Mouse (Mus musculus) forebrain, embryonic 14.5 days (tissue): ENCODE measurements around the gene Actr5. TPM values are rescaled to one million over a fixed set of nuclear protein-coding genes. Genes with fewer than 3 reads are reported as not detected.

Experiments used
- ATAC-seq: fragments of 200-750 bp; cut with Nextera tagmentation; 2 replicates; pipeline ENCODE4 v1.8.0; 2017; ENCODE audit warnings: mild to moderate bottlenecking, moderate library complexity
- DNase-seq: peaks from one replicate; pipeline ENCODE4 v3.0.0-alpha.2; 2015; ENCODE audit warnings: low spot score
- H3K27ac ChIP-seq: fragments of 300-500 bp; sonication (generic); 2 replicates; pipeline ENCODE4 v1.5.1; 2014; ENCODE audit warnings: low read depth, mild to moderate bottlenecking, control low read depth, low read length, moderate library complexity
- H3K27me3 ChIP-seq: fragments of 300-500 bp; sonication (generic); replicated peaks from 2 replicates; pipeline ENCODE4 v1.6.1; 2014; ENCODE audit warnings: low read length, control low read depth, mixed read lengths; ENCODE audit not compliant: control insufficient read depth, insufficient read depth
- H3K36me3 ChIP-seq: fragments of 300-500 bp; sonication (generic); 2 replicates; pipeline ENCODE4 v1.6.1; 2014; ENCODE audit warnings: low read length, control low read depth; ENCODE audit not compliant: control insufficient read depth, insufficient read depth
- H3K4me1 ChIP-seq: fragments of 300-500 bp; sonication (generic); 2 replicates; pipeline ENCODE4 v1.6.1; 2014; ENCODE audit warnings: antibody characterized with exemption, low read length, control low read depth; ENCODE audit not compliant: control insufficient read depth, insufficient read depth
- H3K4me2 ChIP-seq: fragments of 300-500 bp; sonication (generic); 2 replicates; pipeline ENCODE4 v1.6.1; 2014; ENCODE audit warnings: mild to moderate bottlenecking, control low read depth, low read length
- H3K4me3 ChIP-seq: fragments of 300-500 bp; sonication (generic); 2 replicates; pipeline ENCODE4 v1.5.1; 2014; ENCODE audit warnings: low read depth, low read length, control low read depth
- H3K9ac ChIP-seq: fragments of 300-500 bp; sonication (generic); 2 replicates; pipeline ENCODE4 v1.6.1; 2014; ENCODE audit warnings: mild to moderate bottlenecking, low read length, control low read depth, moderate library complexity
- H3K9me3 ChIP-seq: fragments of 300-500 bp; sonication (generic); replicated peaks from 2 replicates; pipeline ENCODE4 v1.6.1; 2016; ENCODE audit warnings: low read length, control low read depth, mixed read lengths; ENCODE audit not compliant: control insufficient read depth
- WGBS: fragments of 180-500 bp; shearing (Covaris S2); extraction: QIAGEN DNeasy Blood & Tissue Kit; methylation state at CpG from one replicate; pipeline ENCODE4 v1.1.7; 2014; 5-methylcytosine and 5-hydroxymethylcytosine counted together
- polyA plus RNA-seq: library from polyadenylated mRNA; unstranded; fragments of >200 nt; fragmentation: Nextera tagmentation; extraction: Ambion mirVana; gene quantifications from 2 replicates; pipeline ENCODE4 v1.2.1, GENCODE M21; 2014

Gene Actr5
- polyA plus RNA-seq, 1 experiment from 2014 or later: 10.4 TPM

GRCm38 (mm10) chr2:158651159-158651908, 26.6 kb downstream of the Actr5 start:
- DNase-seq (no peak), ATAC-seq (no peak)

DNA sequence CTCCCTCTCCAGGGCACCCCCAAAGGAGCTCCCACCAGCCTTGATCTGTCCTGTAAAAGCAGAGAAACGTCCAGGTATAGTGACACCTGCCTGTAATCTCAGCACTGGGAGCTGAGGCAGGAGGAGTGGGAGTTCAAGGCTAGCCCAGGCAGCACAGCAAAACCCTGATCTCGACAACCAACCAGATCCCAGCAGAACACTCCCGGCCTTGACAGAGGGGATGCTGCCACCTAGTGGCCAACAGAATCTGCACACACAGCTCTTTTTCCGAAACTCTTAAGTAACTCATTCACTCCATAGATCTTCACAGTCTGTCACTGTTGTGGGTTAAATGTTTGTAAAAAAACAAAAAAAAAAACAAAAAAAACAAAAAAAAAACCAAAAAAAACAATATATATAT, 28.3 kb downstream of the Actr5 start:
- Histone ChIP-seq H3K4me2 (no peak overlapping the region), H3K9ac (no peak overlapping the region), H3K9me3 (no peaks in the 10 kb centered on the region), H3K4me1 (no peaks in the 10 kb centered on the region), H3K27ac (no peak overlapping the region), H3K27me3 (no peaks in the 10 kb centered on the region), H3K4me3 (no peak overlapping the region), H3K36me3 (no peaks in the 10 kb centered on the region)
- 2% methylated on average over 4 of the region's 4 CpGs for WGBS
- DNase-seq (peak; percentile 82), ATAC-seq (peak; percentile 57; the same call in 1 of the 2 replicates)

More at GRCm38 (mm10) chr2:158651159-158651908, 26.6 kb downstream of the Actr5 start:
- Histone ChIP-seq H3K4me2 (no peak overlapping the region), H3K4me3 (no peak overlapping the region), H3K27me3 (no peaks in the 10 kb centered on the region), H3K36me3 (no peaks in the 10 kb centered on the region), H3K27ac (no peak overlapping the region), H3K4me1 (no peaks in the 10 kb centered on the region), H3K9me3 (no peaks in the 10 kb centered on the region), H3K9ac (no peak overlapping the region)
- WGBS: 48% methylated on average over 7 of the region's 7 CpGs

DNA sequence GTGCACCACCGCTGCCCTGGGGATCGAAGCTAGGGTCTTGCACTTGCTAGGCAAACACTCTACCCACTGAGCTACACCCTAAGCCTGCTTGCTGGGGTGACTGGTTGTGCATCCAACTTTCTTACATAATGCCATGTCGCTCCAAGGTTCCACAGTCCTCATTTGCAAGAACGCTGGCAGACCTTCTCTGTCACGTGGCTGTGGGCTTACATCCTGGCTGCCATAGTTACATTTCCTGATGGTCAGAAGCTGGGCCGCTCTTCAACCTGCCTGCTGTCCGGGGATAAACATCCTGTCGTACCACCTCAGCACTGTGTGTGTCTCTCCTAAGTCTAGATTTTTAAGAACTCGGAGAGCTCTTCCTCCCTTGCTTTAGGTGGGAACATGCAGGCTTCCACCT, 30.0 kb downstream of the Actr5 start:
- no peaks in the 10 kb centered on the region for H3K36me3 ChIP-seq
- no peak overlapping the region for H3K4me3 ChIP-seq
- no peak overlapping the region for H3K27ac ChIP-seq
- no peaks in the 10 kb centered on the region for H3K4me1 ChIP-seq
- 86% methylated on average over 9 of the region's 9 CpGs for whole genome bisulfite sequencing
- H3K9me3 ChIP-seq: no peaks in the 10 kb centered on the region
- no peak for DNase-seq
- no peak overlapping the region for H3K4me2 ChIP-seq
- no peak for ATAC-seq
- H3K9ac ChIP-seq: no peak overlapping the region
- H3K27me3 ChIP-seq: no peaks in the 10 kb centered on the region

DNA sequence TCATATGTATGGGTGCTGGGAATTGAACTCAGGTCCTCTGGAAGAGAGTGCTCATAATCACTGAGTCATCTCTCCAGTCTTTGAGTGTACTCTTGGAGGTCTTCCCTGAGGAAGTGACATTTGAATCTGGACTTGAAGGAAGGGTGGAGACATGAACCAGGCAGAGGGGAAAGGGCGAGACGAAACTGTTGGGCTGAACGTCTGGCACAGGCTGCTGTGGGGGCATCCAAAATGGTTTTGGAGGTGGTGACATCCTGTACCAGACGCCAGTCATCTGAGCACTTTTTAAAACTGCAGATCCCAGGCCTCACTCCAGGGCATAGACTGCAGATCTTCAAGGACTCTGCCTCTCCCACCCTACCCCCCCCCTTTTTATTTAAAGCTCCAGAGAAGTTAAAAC, 31.1 kb downstream of the Actr5 start:
- 79% methylated on average over 4 of the region's 4 CpGs for WGBS
- H3K4me2 ChIP-seq: no peak overlapping the region
- H3K36me3 ChIP-seq: no peaks in the 10 kb centered on the region
- no peak overlapping the region for H3K27ac ChIP-seq
- H3K9me3 ChIP-seq: no peaks in the 10 kb centered on the region
- no peak overlapping the region for H3K4me3 ChIP-seq
- ATAC-seq (no peak), DNase-seq (no peak)
- H3K9ac ChIP-seq: no peak overlapping the region
- H3K27me3 ChIP-seq: no peaks in the 10 kb centered on the region
- H3K4me1 ChIP-seq: no peaks in the 10 kb centered on the region

GRCm38 (mm10) chr2:158658822-158659221, 34.1 kb downstream of the Actr5 start:
- Histone ChIP-seq H3K9ac (no peak overlapping the region), H3K4me1 (no peaks in the 10 kb centered on the region), H3K4me3 (no peak overlapping the region), H3K4me2 (no peak overlapping the region), H3K27ac (no peak overlapping the region), H3K36me3 (no peaks in the 10 kb centered on the region), H3K9me3 (no peaks in the 10 kb centered on the region), H3K27me3 (no peaks in the 10 kb centered on the region)
- ATAC-seq: no peak
- DNase-seq: no peak
- WGBS: 58% methylated on average over 6 of the region's 6 CpGs

GRCm38 (mm10) chr2:158659346-158659745, 34.7 kb downstream of the Actr5 start:
- H3K27me3 ChIP-seq: no peaks in the 10 kb centered on the region
- no peak overlapping the region for H3K9ac ChIP-seq
- no peaks in the 10 kb centered on the region for H3K4me1 ChIP-seq
- DNase-seq: no peak
- no peaks in the 10 kb centered on the region for H3K9me3 ChIP-seq
- no peak for ATAC-seq
- H3K4me2 ChIP-seq: no peak overlapping the region
- H3K4me3 ChIP-seq: no peak overlapping the region
- no peaks in the 10 kb centered on the region for H3K36me3 ChIP-seq
- no peak overlapping the region for H3K27ac ChIP-seq
- 80% methylated on average over 3 of the region's 3 CpGs for WGBS

- DNase-seq (no peak), ATAC-seq (no peak)
- Histone ChIP-seq H3K36me3 (no peaks in the 10 kb centered on the region), H3K9me3 (no peaks in the 10 kb centered on the region), H3K9ac (no peak within 1 kb of the TSS), H3K27me3 (peaks cover 18% of the 10 kb centered on the region), H3K4me1 (peaks cover 6% of the 10 kb centered on the region), H3K4me3 (no peak within 1 kb of the TSS), H3K27ac (no peak within 1 kb of the TSS), H3K4me2 (no peak within 1 kb of the TSS)
- 63% methylated on average over 4 of the region's 4 CpGs for WGBS
These were observed 40.4 kb downstream of the Actr5 start, which contains the start of gene Ppp1r16b for GRCm38 (mm10) chr2:158665098-158665497. TSS of gene Ppp1r16b (plus strand) at chr2:158665398.

GRCm38 (mm10) chr2:158666071-158666800, 41.5 kb downstream of the Actr5 start:
- Histone ChIP-seq H3K4me3 (no peak overlapping the region), H3K27ac (no peak overlapping the region), H3K27me3 (peaks cover 18% of the 10 kb centered on the region), H3K9ac (no peak overlapping the region), H3K4me2 (peak overlapping the region; percentile 99; the same call in 1 of the 2 replicates), H3K36me3 (no peaks in the 10 kb centered on the region), H3K4me1 (peaks cover 6% of the 10 kb centered on the region), H3K9me3 (no peaks in the 10 kb centered on the region)
- DNase-seq (no peak), ATAC-seq (no peak)
- WGBS: 28% methylated on average over 13 of the region's 13 CpGs
